Mouse (Mus musculus): Measurements from ENCODE around the gene Slc39a11.

Slc39a11 gene

DNA sequence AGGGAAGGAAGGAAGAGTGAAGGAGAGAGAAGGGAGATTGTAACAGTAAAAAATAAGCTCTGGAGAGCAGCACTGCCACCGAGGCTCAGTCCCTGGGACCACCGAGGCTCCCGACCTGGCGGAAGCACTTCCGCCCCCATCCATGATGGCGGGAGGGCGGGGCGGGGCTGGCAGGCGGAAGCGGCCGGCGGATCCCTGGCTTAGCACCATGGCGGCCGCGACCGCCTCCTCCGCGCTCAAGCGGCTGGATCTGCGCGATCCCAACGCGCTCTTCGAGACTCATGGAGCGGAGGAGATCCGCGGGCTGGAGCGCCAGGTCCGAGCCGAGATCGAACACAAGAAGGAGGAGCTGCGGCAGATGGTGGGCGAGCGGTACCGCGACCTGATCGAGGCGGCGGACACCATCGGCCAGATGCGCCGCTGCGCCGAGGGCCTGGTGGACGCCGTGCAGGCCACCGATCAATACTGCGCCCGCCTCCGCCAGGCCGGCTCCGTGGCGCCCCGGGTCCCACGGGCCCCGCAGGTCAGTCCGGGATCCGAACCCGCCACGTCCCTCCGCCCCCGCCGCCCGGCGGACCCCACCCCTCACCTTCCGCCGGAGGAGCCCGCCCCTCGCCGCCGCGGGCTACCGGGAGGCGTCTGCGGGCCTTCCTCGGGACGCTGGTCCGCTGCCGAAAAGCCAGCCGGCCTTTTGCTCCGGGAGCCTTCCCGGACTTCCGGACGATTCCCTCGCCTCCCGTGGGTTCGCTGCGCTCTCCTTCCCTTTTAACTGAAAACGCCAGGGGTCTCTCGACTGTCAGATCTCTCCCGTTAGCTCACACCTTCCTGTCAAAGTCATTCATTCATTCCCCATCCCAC lies at the start of gene Slc39a11:
Gene Slc39a11, minus strand, starts transcription at position 727 of the 858 bp plus-strand sequence.
- DNase-seq: peak; percentile 46 to 58

DNA sequence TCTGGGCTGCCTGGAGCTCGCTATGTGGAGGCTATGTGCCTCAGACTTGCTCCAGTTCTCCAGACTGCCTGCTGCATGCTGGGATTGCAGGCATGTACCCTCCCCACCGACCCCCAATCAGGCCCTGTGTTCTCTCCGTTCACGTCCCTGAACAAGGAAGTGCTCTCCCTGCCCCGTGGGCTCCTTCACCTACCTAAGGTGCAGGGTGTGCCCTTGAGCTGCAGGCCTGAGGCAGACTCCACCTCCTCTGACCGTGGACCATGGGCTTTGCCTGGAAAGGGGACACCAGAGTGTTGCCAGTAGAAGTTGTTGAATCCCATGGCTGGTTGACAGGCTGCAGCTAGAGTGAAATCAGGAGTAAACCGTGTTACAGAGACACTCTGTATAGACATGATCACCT lies 49.8 kb upstream of the Slc39a11 start:
- DNase-seq: no peak

DNA sequence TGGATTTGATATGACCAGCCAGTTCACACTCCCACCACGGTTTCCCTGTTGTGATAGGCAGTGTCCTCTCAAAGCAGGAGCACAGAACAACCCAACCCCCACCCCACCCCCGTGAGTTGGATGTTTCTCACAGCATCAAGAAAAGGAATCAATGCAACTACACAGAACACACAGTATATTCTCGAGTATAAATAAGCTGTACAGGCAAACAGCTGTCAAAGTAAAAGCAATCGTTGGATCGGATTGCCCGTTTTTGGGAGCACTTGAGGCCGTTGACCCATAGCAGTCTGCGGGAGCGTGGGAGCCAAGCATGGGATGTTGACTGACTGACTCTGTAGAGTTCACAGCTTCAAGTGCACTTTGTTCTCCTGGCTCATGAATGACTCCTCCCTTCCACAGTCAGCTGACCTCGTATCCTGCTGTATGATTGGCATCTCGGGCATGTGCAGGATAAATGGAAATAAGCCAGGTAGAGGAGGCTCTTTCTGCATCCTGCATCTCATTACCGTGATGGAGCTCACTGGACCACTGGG lies 48.2 kb upstream of the Slc39a11 start:
- DNase-seq: peak; percentile 60 to 71

DNA sequence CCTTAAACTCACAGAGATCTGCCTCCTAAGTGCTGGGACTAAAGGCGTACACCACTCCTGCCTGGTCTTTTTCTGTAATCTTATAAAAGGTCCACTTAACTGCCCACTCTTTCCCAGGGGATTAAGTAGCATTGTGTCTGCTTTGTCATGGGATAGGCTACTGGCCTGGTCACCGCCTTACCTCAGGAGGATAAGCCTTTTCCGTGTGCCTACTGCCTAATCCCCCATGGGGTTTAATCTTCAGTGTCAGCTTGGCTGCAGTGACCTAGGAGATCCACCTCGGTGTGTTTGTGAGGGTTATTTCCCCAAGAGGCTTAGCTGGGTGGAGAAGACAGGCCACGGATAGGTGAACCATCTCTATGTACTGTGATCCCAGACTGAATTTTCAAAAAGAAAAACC lies 47.7 kb upstream of the Slc39a11 start:
- no peak for DNase-seq

DNA sequence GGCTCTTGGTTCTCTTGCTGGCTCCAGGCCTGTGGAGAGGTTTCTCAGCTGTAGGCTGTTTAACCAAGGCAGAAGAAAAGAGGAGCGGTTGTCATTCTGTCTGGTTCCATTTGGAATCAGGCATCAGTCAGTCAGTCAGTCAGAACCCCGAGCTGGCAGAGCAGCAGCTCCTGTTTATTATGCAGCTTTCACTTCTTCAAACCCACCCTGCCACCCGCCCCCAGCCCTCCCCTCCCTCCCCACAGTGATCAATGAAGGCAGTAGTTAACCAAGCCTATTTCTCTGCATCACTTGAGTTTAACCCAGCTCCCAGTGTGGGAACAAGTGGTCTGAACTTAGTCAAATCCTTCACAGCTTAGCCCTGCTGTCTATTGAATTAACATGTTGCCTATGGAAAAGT lies 42.0 kb upstream of the Slc39a11 start:
- no peak for DNase-seq

DNA sequence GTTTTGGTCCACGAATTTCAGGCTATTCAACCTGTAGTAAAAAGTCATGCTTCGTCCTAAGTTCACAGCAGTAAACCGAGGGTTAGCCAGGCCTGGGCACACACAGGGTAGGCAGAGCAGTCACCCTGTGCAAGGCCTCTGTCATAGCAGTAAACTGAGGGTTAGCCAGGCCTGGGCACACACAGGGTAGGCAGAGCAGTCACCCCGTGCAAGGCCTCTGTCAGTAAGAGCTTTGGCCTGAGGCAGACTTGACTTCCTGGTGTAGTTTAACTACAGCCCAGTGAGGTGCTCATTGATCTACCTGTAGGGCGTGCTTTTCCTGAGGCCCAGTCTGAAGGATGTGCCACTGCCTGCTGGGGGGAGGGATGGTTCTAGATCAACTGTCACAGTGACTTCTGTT lies 41.4 kb upstream of the Slc39a11 start:
- DNase-seq: no peak

DNA sequence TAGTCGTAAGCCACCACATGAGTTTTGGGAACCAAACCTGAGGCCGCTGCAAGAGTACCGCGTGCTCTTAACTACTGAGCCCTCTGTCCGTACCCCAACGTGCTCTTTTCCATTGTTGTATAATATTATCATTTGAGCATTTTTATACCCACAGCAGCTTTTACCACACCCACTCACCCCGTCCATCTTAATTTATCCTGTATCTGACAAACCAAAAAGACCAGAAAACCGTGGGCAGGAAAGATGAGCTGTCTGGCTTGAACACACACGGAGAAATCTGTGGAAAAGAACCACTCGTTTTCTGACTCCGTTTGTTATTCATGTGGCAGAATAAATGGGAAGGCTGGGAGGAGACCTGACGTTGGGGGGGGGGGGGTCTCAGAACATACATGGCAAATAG lies 40.6 kb upstream of the Slc39a11 start:
- DNase-seq: no peak

DNA sequence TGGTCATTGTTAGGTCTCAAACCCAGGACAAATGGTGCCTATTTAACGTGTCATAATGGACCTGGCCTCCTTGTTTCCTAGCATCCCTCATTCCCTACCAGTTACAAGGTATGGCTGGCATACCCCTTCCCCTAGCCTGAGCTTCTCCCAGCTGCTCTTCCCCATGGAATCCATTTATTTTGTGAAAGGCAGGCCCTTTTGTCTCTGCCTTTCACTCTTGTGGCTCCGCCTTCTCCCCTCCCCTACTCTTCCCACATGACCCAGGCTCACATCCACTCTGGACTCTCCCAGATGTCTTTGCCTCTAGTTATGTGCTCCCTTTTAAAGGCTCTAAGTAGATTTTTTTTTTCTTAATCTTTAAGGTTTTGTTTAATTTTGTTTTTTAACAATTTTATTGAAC lies 37.2 kb upstream of the Slc39a11 start:
- DNase-seq: no peak

DNA sequence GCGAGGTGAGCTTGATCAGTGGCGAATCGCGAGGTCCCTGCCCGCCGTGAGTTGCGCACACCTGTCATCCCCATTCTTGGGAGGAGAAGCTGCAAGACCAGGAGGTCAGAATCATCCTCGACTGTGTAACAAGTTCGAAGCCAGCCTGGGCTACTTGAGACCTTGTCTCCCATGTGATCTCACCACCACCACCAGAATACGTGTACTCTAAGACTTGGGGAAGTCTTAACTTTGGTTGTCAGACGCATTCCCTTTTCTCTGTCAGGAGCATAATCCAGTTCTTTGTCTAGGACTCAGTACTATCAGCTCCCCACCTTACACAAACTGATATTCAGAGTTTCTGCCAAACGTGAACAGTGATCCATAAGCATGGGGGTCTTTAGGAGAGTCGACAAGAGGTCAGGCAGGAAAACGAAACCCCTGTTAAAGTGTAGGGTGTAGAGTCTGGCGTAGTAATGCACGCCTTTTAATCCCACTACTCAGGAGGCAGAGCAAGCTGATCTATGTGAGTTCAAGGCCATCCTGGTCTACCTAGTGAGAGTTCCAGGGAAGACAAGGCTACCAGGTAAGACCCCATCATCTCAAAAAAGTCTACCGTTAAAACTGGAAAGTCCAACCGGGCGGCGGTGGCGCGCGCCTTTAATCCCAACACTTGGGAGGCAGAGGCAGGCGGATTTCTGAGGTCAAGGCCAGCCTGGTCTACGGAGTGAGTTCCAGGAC lies 35.0 kb upstream of the Slc39a11 start:
- DNase-seq: no peak

DNA sequence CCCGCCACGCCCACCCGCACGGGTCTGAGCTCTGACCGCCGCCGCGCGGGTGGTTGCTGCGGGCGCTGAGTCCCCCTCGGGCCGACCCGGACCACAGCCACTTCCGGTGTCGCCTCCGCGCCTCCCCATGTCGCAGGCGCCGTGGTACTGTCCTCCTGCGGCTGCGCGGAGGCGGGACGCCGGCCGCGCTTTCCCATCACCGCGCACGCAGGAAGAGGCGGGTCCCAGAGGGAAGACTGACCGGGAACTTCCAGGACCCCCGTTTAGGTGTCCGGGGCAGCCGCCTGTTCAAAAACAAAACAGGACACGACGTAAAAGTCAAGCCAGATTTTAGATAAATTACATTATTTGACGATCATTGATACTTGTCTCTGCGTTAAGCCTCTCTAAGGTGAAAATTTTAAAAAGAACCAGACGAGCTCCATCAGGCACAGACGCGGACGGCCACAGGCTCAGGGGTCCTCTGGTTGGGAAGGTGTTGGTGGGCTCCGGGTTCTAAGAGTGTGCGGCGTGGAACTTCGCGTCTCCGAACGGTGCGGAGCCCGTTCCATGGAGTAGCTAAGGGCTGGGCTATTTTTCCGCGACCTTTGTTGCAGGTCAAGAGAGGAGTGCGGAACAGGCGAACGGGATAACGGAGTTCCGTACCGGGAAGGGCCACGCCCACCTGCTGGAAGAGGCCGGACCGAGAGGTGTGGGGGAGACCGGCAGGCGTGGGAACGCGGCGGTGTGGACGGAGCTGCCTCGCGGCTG lies 34.3 kb upstream of the Slc39a11 start, which contains the start of the genes Fam104a and D11Wsu47e:
Gene Fam104a, minus strand, starts transcription at position 199 of the 750 bp plus-strand sequence.
Gene D11Wsu47e, plus strand, starts transcription at position 456 of the 750 bp plus-strand sequence.
- peak; percentile 95 to 97 for DNase-seq

DNA sequence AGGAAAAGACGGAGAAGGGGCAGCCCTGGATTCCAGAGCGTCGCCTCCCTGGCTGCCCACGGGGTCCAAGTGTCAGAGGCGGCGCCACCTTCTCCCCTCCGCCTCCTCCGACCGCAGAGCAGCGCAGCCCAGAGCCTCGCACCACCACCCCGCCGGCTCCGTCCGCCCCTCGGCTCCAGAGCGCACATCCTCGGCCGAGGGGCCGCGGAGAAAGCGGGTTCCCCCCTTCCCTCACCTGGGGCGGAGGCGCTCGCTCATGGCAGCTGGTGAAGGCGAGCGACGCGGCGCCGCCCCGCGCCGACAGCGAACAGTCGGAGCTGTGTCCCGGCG lies 33.7 kb upstream of the Slc39a11 start:
- DNase-seq: no peak

DNA sequence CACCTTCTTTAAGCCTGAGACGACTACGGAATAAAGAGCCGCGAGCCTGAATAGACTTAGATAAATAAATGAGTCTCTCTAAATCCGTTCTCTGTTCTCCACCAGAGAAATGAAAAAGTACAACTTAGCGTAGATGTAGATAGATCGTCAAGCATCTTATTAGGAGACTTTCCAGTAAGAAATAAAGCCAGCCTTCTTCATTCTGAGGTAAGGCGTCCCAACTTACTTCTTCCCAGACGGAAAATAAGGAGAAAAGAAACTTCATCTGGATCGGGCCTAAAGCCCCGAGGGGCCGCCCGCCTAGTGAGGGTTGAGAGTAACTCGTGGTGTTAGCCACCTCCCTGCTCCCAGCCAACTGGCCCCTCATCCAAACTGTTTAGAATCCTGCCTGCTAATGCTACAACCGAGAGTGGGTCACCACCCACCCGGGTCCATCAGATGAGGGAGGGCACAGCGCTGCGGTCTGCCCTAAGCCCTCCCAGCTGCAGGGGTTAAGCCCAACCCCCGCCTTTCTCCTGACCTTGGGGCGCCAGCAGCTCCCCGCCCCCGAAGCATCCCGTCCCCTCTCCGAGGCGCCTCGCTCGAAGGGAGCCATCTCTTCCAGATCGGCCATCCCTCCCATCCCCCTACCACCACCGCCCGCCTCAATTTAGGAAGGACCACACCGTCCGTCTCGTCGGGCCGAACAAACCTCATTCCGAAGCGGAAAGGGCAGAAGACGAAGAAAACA lies 33.2 kb upstream of the Slc39a11 start:
- peak; percentile 48 to 58 for DNase-seq

DNA sequence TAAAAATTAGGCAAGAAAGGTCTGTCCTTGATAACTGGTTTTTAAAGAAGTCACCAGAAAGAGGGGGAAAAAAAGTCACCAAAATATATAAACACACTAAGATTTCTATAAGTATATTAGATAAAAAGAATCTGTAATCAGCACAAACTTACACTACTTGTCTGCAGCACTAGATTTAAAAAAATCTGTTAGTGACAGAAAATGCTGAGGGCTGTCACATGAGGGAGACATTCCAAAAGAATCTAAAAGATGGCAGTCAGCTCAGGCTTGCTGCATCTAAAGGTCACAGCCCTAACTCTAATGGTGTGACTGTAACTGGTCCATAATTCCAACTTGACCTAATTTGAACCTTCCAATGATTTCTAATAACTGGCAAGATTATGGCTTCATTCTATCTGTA lies 32.1 kb upstream of the Slc39a11 start:
- no peak for DNase-seq

DNA sequence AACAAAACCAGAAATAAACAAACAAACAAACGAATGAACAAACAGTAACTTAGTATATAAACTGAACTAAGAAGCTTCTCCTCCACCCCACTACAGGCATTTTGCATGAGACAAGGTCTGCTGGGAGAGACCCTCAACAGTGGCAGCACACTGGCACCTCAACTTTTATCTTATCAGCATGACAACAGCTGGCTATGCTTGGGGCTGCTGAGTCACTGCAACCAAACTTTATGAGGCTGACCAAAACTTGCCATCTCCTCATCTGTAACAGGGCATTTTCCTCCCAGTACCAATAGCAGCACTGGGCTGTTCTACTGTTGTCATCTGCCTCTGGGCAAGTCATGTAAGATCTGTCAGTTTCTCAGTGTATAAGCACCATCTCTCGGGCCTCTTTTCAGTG lies 31.1 kb upstream of the Slc39a11 start:
- no peak for DNase-seq

DNA sequence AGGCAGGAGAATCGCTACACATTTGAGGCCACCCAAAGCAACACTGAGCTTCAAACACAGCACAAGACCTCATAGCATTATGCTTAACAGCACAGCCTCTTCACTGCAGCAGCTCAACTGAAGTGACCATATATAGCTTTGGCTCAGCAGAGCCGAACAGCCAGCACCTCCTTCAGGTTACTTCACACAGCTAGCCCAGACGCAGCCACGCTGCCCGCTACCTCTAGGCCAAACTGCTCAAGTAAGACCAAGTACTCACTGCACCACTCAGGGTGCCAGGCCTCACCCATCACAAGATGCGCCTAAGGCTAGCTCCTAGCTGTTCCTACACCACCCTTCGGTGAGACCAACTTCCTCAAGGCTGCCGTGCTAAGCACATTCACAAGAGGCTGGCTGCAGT lies 28.5 kb upstream of the Slc39a11 start:
- peak in 1 of 2 experiments; percentile 24 for DNase-seq

DNA sequence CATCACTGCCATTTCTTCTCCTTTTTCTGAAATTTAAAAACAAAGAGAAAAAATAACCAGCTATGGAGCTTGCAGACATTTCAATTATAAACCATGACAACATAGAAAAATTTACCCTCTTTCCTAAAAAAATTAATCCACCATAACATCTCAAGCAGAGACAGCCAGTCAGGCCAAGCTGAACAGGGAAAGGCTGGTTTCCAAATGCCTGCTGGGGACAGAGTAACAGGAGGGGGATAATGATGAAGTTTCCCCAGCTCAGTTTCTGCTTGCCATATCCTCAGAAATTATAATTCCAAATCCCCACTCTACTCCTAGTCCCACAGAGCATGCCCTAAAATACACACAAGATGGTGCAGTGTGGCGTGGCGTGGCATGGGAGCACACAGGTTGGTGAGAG lies 27.5 kb upstream of the Slc39a11 start:
- DNase-seq: no peak

DNA sequence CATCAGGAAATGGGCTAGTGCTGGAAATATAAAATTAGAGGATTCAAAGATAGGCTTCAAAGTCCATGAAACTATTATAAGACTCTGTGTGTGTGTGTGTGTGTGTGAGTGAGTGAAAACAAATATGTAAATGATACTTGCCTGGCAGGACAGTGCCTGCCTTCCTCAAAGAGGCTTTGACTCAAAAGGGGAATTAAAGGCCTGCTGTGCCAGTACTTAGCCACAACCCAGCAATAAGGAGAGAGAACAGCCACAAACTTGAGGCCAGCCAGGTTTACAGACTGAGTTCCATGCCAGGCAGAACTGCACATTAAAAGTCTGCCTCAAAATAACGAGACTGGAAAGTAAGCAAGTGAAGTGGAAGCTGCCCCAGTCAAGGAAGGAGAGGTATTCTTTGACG lies 27.0 kb upstream of the Slc39a11 start:
- DNase-seq: no peak

DNA sequence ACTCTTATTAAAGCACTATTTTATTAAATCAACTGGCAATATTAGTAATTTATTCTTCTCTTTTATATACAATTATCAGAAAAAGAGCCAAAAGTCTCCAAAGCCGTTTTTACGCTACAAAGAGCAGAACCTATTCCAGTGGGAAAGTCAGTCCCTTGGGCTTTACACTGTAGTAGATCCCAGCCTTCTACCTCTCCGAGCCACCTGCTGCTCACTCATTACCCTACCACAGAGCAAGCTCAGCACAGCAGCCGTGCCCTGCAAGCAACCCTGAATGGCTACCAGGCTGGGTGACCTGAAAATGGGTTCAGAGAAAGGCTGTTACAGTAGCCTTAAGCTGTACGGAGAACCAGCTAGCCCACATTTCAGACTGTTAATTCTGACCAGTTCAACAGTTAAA lies 24.7 kb upstream of the Slc39a11 start:
- DNase-seq: no peak

DNA sequence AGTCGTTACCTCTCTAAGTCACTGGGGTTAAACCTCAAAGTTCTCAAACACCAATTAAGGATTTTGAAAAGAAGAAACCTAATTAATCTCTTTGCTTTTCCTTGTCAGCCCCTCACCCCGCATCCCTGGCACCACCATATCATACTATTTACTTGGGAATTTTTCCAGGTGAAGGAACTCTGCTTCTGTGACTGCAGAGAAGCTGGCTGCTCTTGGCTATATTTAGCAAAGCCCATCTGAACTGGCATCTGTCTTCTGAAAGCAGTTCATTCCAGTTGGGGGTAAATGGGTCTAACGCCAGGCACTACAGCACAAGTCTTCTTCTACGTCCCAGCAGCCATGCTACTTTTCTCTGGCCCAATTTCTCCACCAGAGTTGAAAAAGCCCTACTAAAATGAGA lies 23.7 kb upstream of the Slc39a11 start:
- DNase-seq: no peak

DNA sequence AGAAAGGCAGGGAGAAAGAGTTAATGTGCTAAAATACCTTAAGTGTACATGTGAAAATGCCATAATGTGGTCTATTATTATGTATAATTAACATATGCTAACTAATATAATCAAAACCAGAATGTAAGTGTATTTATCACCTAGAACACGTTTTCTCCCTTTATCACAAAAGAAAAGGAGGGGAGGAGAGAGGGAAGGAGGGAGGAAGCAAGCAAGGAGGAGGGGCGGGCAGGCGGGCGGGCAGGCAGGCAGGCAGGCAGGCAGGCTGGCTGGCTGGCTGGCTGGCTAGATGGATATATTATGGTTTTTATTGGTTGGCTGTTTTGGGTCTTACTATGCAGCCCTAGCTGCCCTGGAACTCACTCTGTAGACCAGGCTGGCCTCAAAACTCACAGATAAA lies 19.8 kb upstream of the Slc39a11 start:
- no peak for DNase-seq

DNA sequence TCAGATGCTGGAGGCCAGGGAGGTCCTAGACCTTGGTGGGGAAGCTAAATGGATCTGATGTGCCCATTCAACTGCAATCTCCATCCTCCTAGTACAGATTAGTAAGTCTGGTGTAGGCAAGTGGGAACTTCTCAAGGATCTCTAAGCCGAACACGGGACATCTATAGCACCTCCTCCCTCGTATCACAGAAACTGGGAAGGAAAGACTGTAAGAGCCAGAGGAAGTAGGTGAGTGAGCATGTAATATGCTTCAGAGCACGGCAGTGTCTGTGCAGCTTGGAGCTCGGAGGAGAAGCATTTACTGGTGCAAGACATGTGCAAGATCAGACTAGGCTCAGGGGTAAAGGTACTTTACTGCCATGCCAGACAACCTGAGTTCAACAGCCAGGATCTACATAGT lies 19.0 kb upstream of the Slc39a11 start:
- DNase-seq: no peak

DNA sequence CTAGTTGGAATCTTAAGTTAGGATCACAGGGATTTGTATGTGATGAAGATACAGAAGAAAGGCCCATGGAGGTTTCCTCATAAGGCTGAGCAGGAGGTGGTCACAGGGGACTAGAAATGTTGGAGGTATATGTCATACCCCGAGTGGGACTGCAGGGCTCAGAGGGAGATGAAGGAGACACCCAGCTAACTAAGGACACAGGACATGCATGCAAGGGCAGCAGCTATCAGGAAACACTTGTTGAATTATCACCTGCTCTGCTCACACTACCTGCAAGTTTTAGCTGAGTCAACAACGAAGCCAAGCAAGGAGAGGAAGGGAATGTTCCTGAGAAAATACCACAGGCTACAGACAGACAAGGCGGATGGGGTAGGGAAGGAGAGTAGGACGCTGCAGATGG lies 17.8 kb upstream of the Slc39a11 start:
- DNase-seq: no peak

DNA sequence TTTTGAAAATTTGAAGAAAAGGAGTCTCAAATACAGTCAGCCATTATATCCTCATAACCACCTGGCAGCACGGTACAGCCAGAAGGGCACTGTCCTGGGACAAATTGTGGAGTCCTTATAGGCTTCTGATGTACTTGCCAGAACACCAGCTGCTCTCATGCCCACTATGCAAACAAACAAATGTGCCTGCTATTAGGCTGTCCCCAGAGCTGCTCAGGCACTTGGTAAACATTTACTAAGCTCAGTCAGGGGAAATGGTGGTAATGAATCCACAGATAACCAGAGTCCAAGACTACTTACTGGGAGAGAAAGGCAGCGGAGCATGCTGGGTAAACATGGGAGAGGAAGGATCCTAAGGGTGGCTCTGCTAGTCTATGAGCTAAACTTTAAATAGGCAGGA lies 17.2 kb upstream of the Slc39a11 start:
- DNase-seq: no peak

All from lung, adult 18-20 months (tissue).